Mouse (Mus musculus): ENCODE data around the gene Slc25a35. TPM values are rescaled to one million over a fixed set of nuclear protein-coding genes. Genes with fewer than 3 reads are reported as not detected.
"Not testable (repeated sequence)": the region's sequence is repeated elsewhere in the genome, so short reads cannot be mapped to it uniquely, and the experiment has no call there.

Slc25a35 gene
- polyA plus RNA-seq, 1 experiment from 2014 or later, result 7.2 TPM

- no peak for TF ChIP-seq CTCF (IDR thresholded peaks at IDR 0.05)
- in situ Hi-C loops (cut with MboI; ENCODE audit: low pct_unique_long_range_greater_than_20kb), result no loop called here
- CTCF ChIA-PET, result interaction anchor here (1.2 to 2.1 kb wide), 4 partner anchors 8 to 73 kb away, joined by 3 to 9 read pairs (median 6); partner anchors contain the start of gene Slc25a35
- no peak for DNase-seq (ENCODE audit: low read depth, low spot score)
- no peaks in the 10 kb centered on the region for H3K27me3 ChIP-seq
- ATAC-seq, result no peak
- POLR2A ChIA-PET, result no interaction called here
Measured at GRCm38 (mm10) chr11:68975601-68976000, 7.7 kb downstream of the Slc25a35 start.

- CTCF ChIA-PET, result interaction anchor here (0.6 to 5.2 kb wide), 4 partner anchors 13 to 75 kb away, joined by 3 to 34 read pairs (median 4); no protein-coding TSS in a partner anchor
- DNase-seq (ENCODE audit: low read depth, low spot score) (no peak), ATAC-seq (no peak)
- no peak for TF ChIP-seq CTCF (IDR thresholded peaks at IDR 0.05)
- POLR2A ChIA-PET, result no interaction called here
- H3K27me3 ChIP-seq, result no peaks in the 10 kb centered on the region
- in situ Hi-C loops (cut with MboI; ENCODE audit: low pct_unique_long_range_greater_than_20kb), result no loop called here
Measured at GRCm38 (mm10) chr11:68979320-68979733, 11.4 kb downstream of the Slc25a35 start.

GRCm38 (mm10) chr11:68980919-68981318 lies 13.0 kb downstream of the Slc25a35 start:
- no peak for ATAC-seq
- ChIA-PET CTCF (interaction anchor here (1.7 to 5.2 kb wide), 2 partner anchors 14 to 77 kb away, joined by 3 to 34 read pairs; no protein-coding TSS in a partner anchor), POLR2A (no interaction called here)
- no peak for TF ChIP-seq CTCF (IDR thresholded peaks at IDR 0.05)
- H3K27me3 ChIP-seq, result no peaks in the 10 kb centered on the region
- in situ Hi-C loops (cut with MboI; ENCODE audit: low pct_unique_long_range_greater_than_20kb), result no loop called here
- no peak for DNase-seq (ENCODE audit: low read depth, low spot score)

GRCm38 (mm10) chr11:68982639-68983369 lies 14.9 kb downstream of the Slc25a35 start:
- DNase-seq (ENCODE audit: low read depth, low spot score) (no peak), ATAC-seq (no peak)
- peak; percentile 90 for TF ChIP-seq CTCF (IDR thresholded peaks at IDR 0.05)
- POLR2A ChIA-PET, result interaction anchor here (0.6 to 1.6 kb wide), 2 partner anchors 25 to 76 kb away, joined by 4 to 6 read pairs; no protein-coding TSS in a partner anchor
- CTCF ChIA-PET, result interaction anchor here (0.9 to 5.2 kb wide), 7 partner anchors 16 to 175 kb away, joined by 3 to 34 read pairs (median 5); no protein-coding TSS in a partner anchor
- in situ Hi-C loops (cut with MboI; ENCODE audit: low pct_unique_long_range_greater_than_20kb), result no loop called here
- no peaks in the 10 kb centered on the region for H3K27me3 ChIP-seq

- no peaks in the 10 kb centered on the region for H3K27me3 ChIP-seq
- in situ Hi-C loops (cut with MboI; ENCODE audit: low pct_unique_long_range_greater_than_20kb), result no loop called here
- ATAC-seq (no peak), DNase-seq (ENCODE audit: low read depth, low spot score) (no peak)
- CTCF ChIA-PET, result interaction anchor here (1.5 to 2.7 kb wide), 2 partner anchors 21 to 83 kb away, joined by 3 to 12 read pairs; no protein-coding TSS in a partner anchor
- no peak for TF ChIP-seq CTCF (IDR thresholded peaks at IDR 0.05)
- POLR2A ChIA-PET, result interaction anchor here (0.8 kb wide), 1 partner anchor 85 kb away, joined by 3 read pairs; no protein-coding TSS in a partner anchor
Measured at GRCm38 (mm10) chr11:68987365-68987882, 19.5 kb downstream of the Slc25a35 start.

- ATAC-seq (no peak), DNase-seq (ENCODE audit: low read depth, low spot score) (no peak)
- TF ChIP-seq CTCF (IDR thresholded peaks at IDR 0.05), result no peak
- H3K27me3 ChIP-seq, result no peaks in the 10 kb centered on the region
- ChIA-PET POLR2A (interaction anchor here (0.8 kb wide), 1 partner anchor 86 kb away, joined by 3 read pairs; no protein-coding TSS in a partner anchor), CTCF (no interaction called here)
- in situ Hi-C loops (cut with MboI; ENCODE audit: low pct_unique_long_range_greater_than_20kb), result no loop called here
Measured at GRCm38 (mm10) chr11:68988341-68988740, 20.4 kb downstream of the Slc25a35 start.

- ChIA-PET CTCF (no interaction called here), POLR2A (interaction anchor here (0.6 kb wide), 1 partner anchor 13 kb away, joined by 3 read pairs; no protein-coding TSS in a partner anchor)
- TF ChIP-seq CTCF (IDR thresholded peaks at IDR 0.05), result no peak
- H3K27me3 ChIP-seq, result no peaks in the 10 kb centered on the region
- ATAC-seq (no peak), DNase-seq (ENCODE audit: low read depth, low spot score) (no peak)
- in situ Hi-C loops (cut with MboI; ENCODE audit: low pct_unique_long_range_greater_than_20kb), result no loop called here
Measured at GRCm38 (mm10) chr11:68993122-68993521, 25.2 kb downstream of the Slc25a35 start.

GRCm38 (mm10) chr11:68994377-68994776 lies 26.4 kb downstream of the Slc25a35 start:
- in situ Hi-C loops (cut with MboI; ENCODE audit: low pct_unique_long_range_greater_than_20kb), result no loop called here
- POLR2A ChIA-PET, result interaction anchor here (0.6 kb wide), 1 partner anchor 27 kb away, joined by 3 read pairs; no protein-coding TSS in a partner anchor
- no peak for DNase-seq (ENCODE audit: low read depth, low spot score)
- ATAC-seq, result no peak
- no peaks in the 10 kb centered on the region for H3K27me3 ChIP-seq
- no peak for TF ChIP-seq CTCF (IDR thresholded peaks at IDR 0.05)
- CTCF ChIA-PET, result interaction anchor here (0.9 to 1.1 kb wide), 2 partner anchors 14 to 89 kb away, joined by 3 read pairs; no protein-coding TSS in a partner anchor

GRCm38 (mm10) chr11:68997080-68997479 lies 29.1 kb downstream of the Slc25a35 start:
- POLR2A ChIA-PET, result no interaction called here
- TF ChIP-seq CTCF (IDR thresholded peaks at IDR 0.05), result no peak
- no peak for ATAC-seq
- DNase-seq (ENCODE audit: low read depth, low spot score), result no peak
- no peaks in the 10 kb centered on the region for H3K27me3 ChIP-seq
- CTCF ChIA-PET, result no interaction called here
- in situ Hi-C loops (cut with MboI; ENCODE audit: low pct_unique_long_range_greater_than_20kb), result no loop called here

- H3K27me3 ChIP-seq; DNase-seq (ENCODE audit: low read depth, low spot score); ATAC-seq; CTCF ChIA-PET; POLR2A ChIA-PET; in situ Hi-C loops (cut with MboI; ENCODE audit: low pct_unique_long_range_greater_than_20kb): not testable (repeated sequence)
Measured at GRCm38 (mm10) chr11:69002782-69003181, 34.9 kb downstream of the Slc25a35 start.

GRCm38 (mm10) chr11:69003592-69003991 lies 35.7 kb downstream of the Slc25a35 start:
- DNase-seq (ENCODE audit: low read depth, low spot score), result no peak
- H3K27me3 ChIP-seq, result no peaks in the 10 kb centered on the region
- ATAC-seq, result no peak
- POLR2A ChIA-PET, result no interaction called here
- CTCF ChIA-PET, result interaction anchor here (1.6 kb wide), 1 partner anchor 26 kb away, joined by 4 read pairs; no protein-coding TSS in a partner anchor
- in situ Hi-C loops (cut with MboI; ENCODE audit: low pct_unique_long_range_greater_than_20kb), result no loop called here
- no peak for TF ChIP-seq CTCF (IDR thresholded peaks at IDR 0.05)

All from Patski (cell line).